Mouse (Mus musculus) embryonic fibroblast, embryonic 13.5 days (primary cell): ENCODE results near the gene Pet100.

ENCODE experiments used
- CTCF ChIP-seq: IDR thresholded peaks from 2 replicates; pipeline ENCODE4 v1.5.1; 2011; ENCODE audit warnings: mild to moderate bottlenecking, control low read depth, low read length, moderate library complexity, borderline replicate concordance; ENCODE audit not compliant: insufficient read depth
- POLR2A ChIP-seq: IDR thresholded peaks from 2 replicates; pipeline ENCODE4 v1.6.1; 2011; ENCODE audit warnings: low read depth, mild to moderate bottlenecking, control low read depth, low read length, moderate library complexity

DNA sequence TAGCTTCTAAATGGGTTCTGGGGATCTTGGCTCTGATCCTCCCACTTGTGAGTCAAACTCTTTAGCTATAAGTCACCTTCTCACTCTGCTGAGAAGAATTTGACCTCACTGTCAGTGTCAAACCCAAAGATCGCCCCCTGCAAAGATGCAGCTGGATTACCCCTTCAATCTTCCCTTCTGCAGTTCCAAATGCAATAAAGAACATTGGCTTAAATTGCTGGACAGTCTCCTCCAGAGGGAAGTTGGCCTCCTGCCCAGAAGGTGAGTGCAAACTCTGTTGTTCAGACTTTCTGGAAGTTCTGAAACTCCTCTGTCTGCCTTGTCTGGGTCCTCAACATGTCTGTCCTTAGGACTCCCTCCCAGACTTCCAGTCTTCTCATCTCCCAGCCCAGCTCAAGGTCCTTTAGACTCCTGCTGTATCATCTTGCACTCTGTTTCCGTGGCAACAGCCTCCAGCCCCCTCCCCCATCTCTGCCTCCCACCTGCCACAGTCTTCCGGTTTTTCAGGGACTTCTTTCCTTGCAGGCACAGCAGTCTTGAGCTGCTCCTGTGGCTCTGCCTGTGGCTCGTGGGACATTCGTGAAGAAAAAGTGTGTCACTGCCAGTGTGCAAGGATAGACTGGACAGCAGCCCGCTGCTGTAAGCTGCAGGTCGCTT lies 35.5 kb downstream of the Pet100 start:
- no peak for TF ChIP-seq POLR2A
- TF ChIP-seq CTCF: no peak
